Mouse (Mus musculus): ENCODE results near the gene Rab3d. TPM values are rescaled to one million over a fixed set of nuclear protein-coding genes. Genes with fewer than 3 reads are reported as not detected.

Rab3d gene
- total and polyA plus RNA-seq, 3 experiments: 22.9 to 44.2 TPM; not detected in 1

GRCm38 (mm10) chr9:21944267-21944666 is 26.3 kb upstream of the Rab3d start:
- Histone ChIP-seq H3K4me3 (ENCODE audit: control insufficient read depth in 1 of 2, insufficient read depth in 1 of 2, low read depth in 2 of 2, low read length in 2 of 2) (no peak overlapping the region), H3K4me1 (ENCODE audit: control insufficient read depth in 1 of 2, insufficient read depth in 2 of 2, low read length in 2 of 2) (peaks cover 0 to 13% of the 10 kb centered on the region in 2 experiments; a peak in 2 of 4 replicates), H3K79me2 (ENCODE audit: control insufficient read depth, insufficient read depth, low read length, poor library complexity) (no peaks in the 10 kb centered on the region), H3K36me3 (ENCODE audit: control insufficient read depth in 1 of 2, insufficient read depth in 2 of 2, low read length in 2 of 2) (peaks cover 0 to 6% of the 10 kb centered on the region in 2 experiments; a peak in 2 of 4 replicates), H3K9ac (ENCODE audit: control insufficient read depth, low read depth, low read length, poor library complexity, severe bottlenecking) (no peak overlapping the region), H3K27ac (ENCODE audit: control insufficient read depth, low read depth, low read length) (no peak overlapping the region), H3K9me3 (replicated peaks; ENCODE audit: insufficient read depth, low read length) (no peaks in the 10 kb centered on the region), H3K27me3 (ENCODE audit: control insufficient read depth in 1 of 2, insufficient read depth in 2 of 2, low read length in 2 of 2) (no peaks in the 10 kb centered on the region)
- no peak for TF ChIP-seq GATA1 (IDR thresholded peaks at IDR 0.05; ENCODE audit: low read depth, low read length)
- no peak for TF ChIP-seq ETS1 (IDR thresholded peaks at IDR 0.05; ENCODE audit: low read depth, low read length)
- TF ChIP-seq GABPA (IDR thresholded peaks at IDR 0.05; ENCODE audit: low read depth, low read length): no peak
- TF ChIP-seq POLR2AphosphoS2 (IDR thresholded peaks at IDR 0.05; ENCODE audit: low read length): no peak
- no peak for TF ChIP-seq ZMIZ1 (IDR thresholded peaks at IDR 0.05; ENCODE audit: low read depth, low read length)
- no peak for TF ChIP-seq UBTF (IDR thresholded peaks at IDR 0.05; ENCODE audit: borderline replicate concordance, insufficient read depth, low read depth, low read length)
- TF ChIP-seq KAT2A (conservative IDR thresholded peaks at IDR 0.05; ENCODE audit: low read depth, low read length): no peak
- TF ChIP-seq JUND (IDR thresholded peaks at IDR 0.05; ENCODE audit: low read depth, low read length): no peak
- TF ChIP-seq MXI1 (IDR thresholded peaks at IDR 0.05; ENCODE audit: low read depth, low read length): no peak
- no peak for TF ChIP-seq MAZ (IDR thresholded peaks at IDR 0.05; ENCODE audit: low read depth, low read length)
- TF ChIP-seq NELFE (IDR thresholded peaks at IDR 0.05; ENCODE audit: low read depth, low read length): no peak
- TF ChIP-seq MEF2A (IDR thresholded peaks at IDR 0.05; ENCODE audit: extremely low read depth, insufficient replicate concordance, low read depth, low read length, poor library complexity, severe bottlenecking): no peak
- DNase-seq (ENCODE audit: low read depth, low spot score): no peak

GRCm38 (mm10) chr9:21943638-21944037 is 25.6 kb upstream of the Rab3d start:
- TF ChIP-seq JUND (IDR thresholded peaks at IDR 0.05; ENCODE audit: low read depth, low read length): no peak
- no peak for TF ChIP-seq BHLHE40 (IDR thresholded peaks at IDR 0.05; ENCODE audit: borderline replicate concordance, low read depth, low read length)
- TF ChIP-seq ZMIZ1 (IDR thresholded peaks at IDR 0.05; ENCODE audit: low read depth, low read length): no peak
- TF ChIP-seq ETS1 (IDR thresholded peaks at IDR 0.05; ENCODE audit: low read depth, low read length): no peak
- no peak for TF ChIP-seq RCOR1 (IDR thresholded peaks at IDR 0.05; ENCODE audit: low read depth, low read length)
- no peak overlapping the region for H3K4me3 ChIP-seq (ENCODE audit: control insufficient read depth in 1 of 2, insufficient read depth in 1 of 2, low read depth in 2 of 2, low read length in 2 of 2)
- no peaks in the 10 kb centered on the region for H3K79me2 ChIP-seq (ENCODE audit: control insufficient read depth, insufficient read depth, low read length, poor library complexity)
- no peak for DNase-seq (ENCODE audit: low read depth, low spot score)
- peaks cover 0 to 6% of the 10 kb centered on the region in 2 experiments; a peak in 2 of 4 replicates for H3K36me3 ChIP-seq (ENCODE audit: control insufficient read depth in 1 of 2, insufficient read depth in 2 of 2, low read length in 2 of 2)
- no peaks in the 10 kb centered on the region for H3K27me3 ChIP-seq (ENCODE audit: control insufficient read depth in 1 of 2, insufficient read depth in 2 of 2, low read length in 2 of 2)
- peaks cover 0 to 13% of the 10 kb centered on the region in 2 experiments; a peak in 2 of 4 replicates for H3K4me1 ChIP-seq (ENCODE audit: control insufficient read depth in 1 of 2, insufficient read depth in 2 of 2, low read length in 2 of 2)
- H3K27ac ChIP-seq (ENCODE audit: control insufficient read depth, low read depth, low read length): no peak overlapping the region
- H3K9me3 ChIP-seq (replicated peaks; ENCODE audit: insufficient read depth, low read length): no peaks in the 10 kb centered on the region
- H3K9ac ChIP-seq (ENCODE audit: control insufficient read depth, low read depth, low read length, poor library complexity, severe bottlenecking): no peak overlapping the region
